Mouse (Mus musculus): Measurements from ENCODE around the gene Uvrag. TPM values are rescaled to one million over a fixed set of nuclear protein-coding genes. Genes with fewer than 3 reads are reported as not detected.
"Not testable (repeated sequence)": the region's sequence is repeated elsewhere in the genome, so short reads cannot be mapped to it uniquely, and the experiment has no call there.

Uvrag gene
- total RNA-seq, 4 experiments from 2014 or later: 17.5 to 22.1 (median 20.3) TPM

GRCm38 (mm10) chr7:99097781-99098180 is 43.2 kb downstream of the Uvrag start:
- DNase-seq (ENCODE audit: low spot score): no peak

DNA sequence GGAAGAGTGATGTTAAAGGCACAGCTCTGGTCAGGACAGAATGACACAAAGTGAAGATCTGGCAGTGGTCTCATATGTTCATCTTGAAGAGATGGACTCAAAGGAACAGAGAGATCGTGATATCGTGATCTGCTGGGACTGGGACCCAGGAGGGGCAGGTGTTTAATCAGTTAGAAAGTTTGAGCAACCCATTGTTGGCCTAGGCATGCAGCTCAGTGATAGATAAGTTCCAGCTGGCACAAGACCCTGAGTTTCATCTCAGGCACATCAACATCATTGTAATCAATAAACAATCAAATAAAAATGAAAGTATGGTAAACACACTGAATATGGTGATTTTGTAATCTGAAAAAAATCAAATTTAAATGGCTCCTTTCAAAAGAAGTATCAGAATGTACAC is 43.8 kb downstream of the Uvrag start:
- DNase-seq (ENCODE audit: low spot score): no peak

GRCm38 (mm10) chr7:99095191-99095590 is 45.8 kb downstream of the Uvrag start:
- peak; percentile 29 for DNase-seq (ENCODE audit: low spot score)

DNA sequence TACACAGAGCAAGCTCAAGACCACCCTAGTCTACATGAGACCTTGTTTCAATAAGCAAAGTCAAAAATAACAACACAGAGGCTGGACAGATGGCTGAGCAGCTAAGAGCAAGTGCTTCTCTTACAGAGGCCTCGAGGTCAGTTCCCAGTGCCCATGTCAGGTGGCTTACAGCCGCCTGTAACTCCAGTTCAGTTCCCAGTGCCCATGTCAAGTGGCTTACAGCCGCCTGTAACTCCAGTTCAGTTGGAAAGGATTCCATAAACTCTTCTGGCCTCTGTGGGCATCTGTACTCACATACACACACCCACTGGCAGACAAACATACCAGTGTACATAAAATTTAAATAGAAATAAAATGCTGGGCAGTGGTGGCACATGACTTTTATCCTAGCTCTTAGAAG is 46.6 kb downstream of the Uvrag start:
- no peak for DNase-seq (ENCODE audit: low spot score)

- no peak for DNase-seq (ENCODE audit: low spot score)
These were observed 48.9 kb downstream of the Uvrag start for GRCm38 (mm10) chr7:99091915-99092645.

GRCm38 (mm10) chr7:99089716-99090115 is 51.2 kb downstream of the Uvrag start:
- DNase-seq (ENCODE audit: low spot score): no peak

- no peak for DNase-seq (ENCODE audit: low spot score)
These were observed 52.2 kb downstream of the Uvrag start for GRCm38 (mm10) chr7:99088576-99089346.

- DNase-seq (ENCODE audit: low spot score): no peak
These were observed 53.4 kb downstream of the Uvrag start for GRCm38 (mm10) chr7:99087581-99087980.

DNA sequence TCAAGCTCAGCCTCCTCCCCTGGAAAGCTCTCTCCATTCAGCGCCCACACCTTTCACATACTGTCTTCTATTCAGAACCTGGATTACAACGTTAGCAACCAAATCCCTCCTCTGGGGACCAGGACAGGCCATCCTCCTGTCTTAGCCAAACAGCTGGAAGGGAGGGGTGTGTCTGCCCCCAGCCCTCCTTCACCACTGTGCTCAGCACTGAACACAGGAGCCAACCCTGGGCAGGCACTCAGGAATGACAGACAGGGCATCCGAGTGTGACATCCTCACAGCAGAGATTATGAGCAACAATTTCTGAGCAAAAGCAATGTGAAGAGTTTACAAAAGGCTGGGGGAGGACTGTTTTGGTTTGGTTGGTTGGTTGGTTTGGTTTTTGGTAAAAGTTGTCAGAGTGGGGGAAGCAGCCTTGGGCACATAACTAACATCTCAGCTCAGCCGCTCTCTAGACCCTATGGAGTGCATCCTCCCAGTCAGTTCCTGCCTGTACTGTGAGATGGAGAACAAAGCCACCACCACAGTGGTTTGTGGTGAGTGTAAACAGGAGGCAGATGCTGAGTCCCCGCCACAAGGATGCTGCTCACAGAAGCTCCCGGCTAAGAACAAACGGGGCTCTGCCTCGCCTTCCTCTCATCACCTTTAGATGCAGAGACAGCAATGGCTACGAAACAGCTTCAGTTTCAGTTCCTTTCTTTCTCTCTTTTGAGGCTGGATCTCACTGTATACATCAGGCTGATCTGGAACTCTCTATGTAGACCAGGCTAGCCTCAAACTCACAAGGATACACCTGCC is 54.1 kb downstream of the Uvrag start:
- DNase-seq (ENCODE audit: low spot score): no peak

- no peak for DNase-seq (ENCODE audit: low spot score)
These were observed 55.7 kb downstream of the Uvrag start for GRCm38 (mm10) chr7:99085249-99085648.

DNA sequence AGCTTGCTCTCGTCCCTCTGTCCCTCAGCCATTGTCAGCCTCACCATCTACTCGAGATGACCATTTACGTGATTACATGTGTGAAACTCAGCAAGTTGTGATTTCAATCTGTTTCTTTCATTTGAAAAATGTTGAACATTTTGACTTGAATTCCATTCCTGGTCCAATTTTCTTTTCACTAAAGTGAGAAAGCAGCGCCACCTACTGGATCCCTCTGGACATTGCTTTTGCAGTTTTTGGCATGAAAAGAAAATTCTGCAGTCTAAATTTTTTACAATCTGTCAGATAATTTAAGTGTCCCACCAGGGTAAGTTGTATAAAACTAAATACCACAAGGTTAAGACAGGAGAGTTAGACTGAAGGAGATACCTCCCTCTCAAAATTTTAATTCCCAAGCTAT is 61.4 kb downstream of the Uvrag start:
- peak; percentile 54 for DNase-seq (ENCODE audit: low spot score)

DNA sequence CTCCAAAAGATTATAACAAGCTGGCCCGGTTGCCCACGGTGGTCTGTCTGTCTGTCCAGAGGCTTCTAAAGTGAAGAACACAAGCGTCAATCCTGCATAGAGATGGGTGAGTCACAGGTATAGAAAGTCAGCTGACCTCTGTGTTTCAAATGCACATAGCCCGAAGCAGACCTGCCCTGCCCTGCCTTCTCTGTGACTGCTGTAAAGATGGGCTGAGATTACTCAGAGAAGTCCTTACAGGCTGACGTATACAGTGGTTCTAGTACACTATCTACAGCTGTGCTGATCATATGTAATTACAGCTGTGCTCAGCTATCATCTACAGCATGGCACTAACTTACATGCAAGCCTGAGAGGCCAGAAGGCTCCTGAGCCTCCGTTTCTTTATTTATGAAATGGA is 62.1 kb downstream of the Uvrag start:
- no peak for DNase-seq (ENCODE audit: low spot score)

DNA sequence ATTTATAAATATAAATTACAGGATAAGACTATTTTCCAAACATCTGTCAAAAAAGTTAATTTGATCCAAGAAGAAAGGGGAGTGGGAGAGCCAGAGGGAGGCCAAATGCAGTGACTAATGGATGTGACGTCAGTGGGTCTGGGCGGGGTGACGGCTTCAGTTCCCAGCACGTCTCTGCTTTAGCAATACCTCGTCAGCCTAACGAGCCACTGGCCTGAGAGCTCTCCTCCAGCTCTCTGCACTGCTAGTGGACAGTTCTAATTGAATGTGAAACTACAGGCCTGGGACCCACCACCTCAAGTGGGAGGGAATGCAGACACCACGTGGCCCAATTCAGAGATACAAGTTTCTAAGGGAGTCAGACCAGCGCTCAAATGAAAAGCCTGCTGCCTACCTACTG is 63.7 kb downstream of the Uvrag start:
- DNase-seq (ENCODE audit: low spot score): no peak

GRCm38 (mm10) chr7:99075101-99075500 is 65.8 kb downstream of the Uvrag start:
- no peak for DNase-seq (ENCODE audit: low spot score)

- no peak for DNase-seq (ENCODE audit: low spot score)
These were observed 67.1 kb downstream of the Uvrag start for GRCm38 (mm10) chr7:99073734-99074372.

DNA sequence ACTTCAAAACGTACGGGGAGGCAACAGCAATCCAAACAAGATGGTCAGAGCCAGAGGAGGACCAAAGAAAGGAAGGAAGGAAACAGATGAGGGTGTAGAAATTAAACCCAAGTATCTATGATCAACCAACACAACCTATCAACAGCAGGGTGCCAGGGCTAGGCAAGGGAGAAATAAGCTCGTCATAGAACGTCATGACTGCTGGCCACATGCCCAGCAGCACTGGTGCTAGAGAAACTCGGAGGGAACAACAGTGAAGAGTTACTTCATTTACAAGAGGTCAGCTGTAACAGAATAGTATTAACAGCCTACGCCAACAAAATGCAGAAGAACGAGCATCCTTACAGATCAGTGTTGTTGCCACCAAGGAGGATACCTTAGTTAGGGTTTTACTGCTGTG is 73.2 kb downstream of the Uvrag start:
- DNase-seq (ENCODE audit: low spot score): no peak

- DNase-seq (ENCODE audit: low spot score): no peak
These were observed 75.0 kb downstream of the Uvrag start for GRCm38 (mm10) chr7:99065920-99066319.

- DNase-seq (ENCODE audit: low spot score): no peak
These were observed 75.5 kb downstream of the Uvrag start for GRCm38 (mm10) chr7:99065391-99065831.

GRCm38 (mm10) chr7:99064795-99065194 is 76.1 kb downstream of the Uvrag start:
- DNase-seq (ENCODE audit: low spot score): no peak

- not testable (repeated sequence) for DNase-seq (ENCODE audit: low spot score)
These were observed 78.7 kb downstream of the Uvrag start for GRCm38 (mm10) chr7:99062263-99062662.

DNA sequence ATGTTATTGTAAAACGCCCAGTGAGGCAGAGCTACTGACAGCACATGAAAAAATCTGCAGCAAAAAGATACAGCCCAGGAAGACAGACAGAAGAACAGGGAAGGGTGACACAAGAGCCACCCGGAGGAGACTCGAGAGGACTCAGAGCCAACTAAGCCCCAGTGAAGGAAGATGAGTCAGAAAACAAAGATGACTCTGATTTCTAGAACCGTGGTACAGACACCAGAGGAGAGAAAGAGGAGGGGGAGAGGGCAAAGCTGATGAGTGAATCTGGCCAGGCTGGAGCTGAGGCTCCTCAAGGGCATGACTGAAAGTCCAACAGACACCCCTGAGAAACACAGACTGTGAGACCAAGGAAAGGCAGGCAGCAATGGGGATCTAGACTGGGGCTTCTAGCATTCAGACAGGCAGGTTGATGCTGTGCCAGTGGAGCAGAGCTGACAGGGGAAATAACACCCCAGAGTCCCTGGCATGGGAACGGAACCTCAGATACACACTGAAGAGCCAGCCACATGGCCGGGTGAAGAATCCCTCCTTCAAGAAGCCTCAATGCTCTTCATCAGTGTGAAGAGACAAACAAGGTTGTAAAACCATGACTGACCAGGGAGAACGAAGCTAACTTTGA is 79.8 kb downstream of the Uvrag start:
- DNase-seq (ENCODE audit: low spot score): no peak

Measured in heart, adult 8-10 months (tissue).